Comparison of ENCODE assay signal across 13 mouse cellular contexts in genomic region chr2:152930276-152930675, GRCm38 (mm10). TPM values are rescaled to one million over a fixed set of nuclear protein-coding genes. Genes with fewer than 3 reads are reported as not detected.
A peak's percentile ranks its signal among the peaks of the same experiment; 100 is the strongest.
DNase-seq lines count a peak whose midpoint lies in the region; ATAC-seq and TF ChIP-seq lines count a peak whose summit lies in the region.
"Had no signal": no experiment of that assay in that cellular context is flagged by ENCODE, and none has a peak within 500 bp of the region (broad histone marks: within the 10 kb centered on the region; RNA-seq: fewer than 3 reads in every experiment).

No protein-coding gene starts in this region.

- no peaks in the 10 kb centered on the region for H3K27me3 ChIP-seq in kidney, embryonic 14.5 days (ENCODE audit: control insufficient read depth, insufficient read depth, low read length)
- no peaks in the 10 kb centered on the region for H3K27me3 ChIP-seq in heart, embryonic 16.5 days (ENCODE audit: control insufficient read depth, insufficient read depth, low read length)
- no peaks in the 10 kb centered on the region for H3K27me3 ChIP-seq in midbrain, embryonic 16.5 days (ENCODE audit: control insufficient read depth, insufficient read depth, low read depth, low read length)

- peak overlapping the region; percentile 65; the same call in 1 of the 2 replicates for H3K27ac ChIP-seq in kidney, embryonic 14.5 days (ENCODE audit: low read depth, low read length)
- H3K27ac ChIP-seq in brown adipose tissue, adult 24 weeks (replicated peaks; ENCODE audit: low read depth, low read length): peak overlapping the region; percentile 62
- H3K27ac ChIP-seq in heart, embryonic 16.5 days (ENCODE audit: low read length): peak overlapping the region; percentile 64
- H3K27ac ChIP-seq in layer of hippocampus, adult 2 months: no peak overlapping the region
- H3K27ac ChIP-seq in midbrain, embryonic 16.5 days (ENCODE audit: low read length): no peak overlapping the region
- H3K27ac ChIP-seq: embryonic facial prominence, embryonic 13.5 days had no signal

- no peak overlapping the region for H3K4me3 ChIP-seq in kidney, embryonic 14.5 days (ENCODE audit: low read length)
- H3K4me3 ChIP-seq in brown adipose tissue, adult 24 weeks (ENCODE audit: insufficient read depth, low read depth, low read length): peak overlapping the region; percentile 45
- H3K4me3 ChIP-seq in heart, embryonic 16.5 days (ENCODE audit: low read length): no peak overlapping the region
- H3K4me3 ChIP-seq in layer of hippocampus, adult 2 months: no peak overlapping the region
- H3K4me3 ChIP-seq in midbrain, embryonic 16.5 days (ENCODE audit: low read depth, low read length): no peak overlapping the region
- H3K4me3 ChIP-seq: embryonic facial prominence, embryonic 13.5 days had no signal

- no peak for ATAC-seq in kidney, embryonic 14.5 days (ENCODE audit: low FRiP score, low TSS enrichment)
- ATAC-seq in heart, embryonic 16.5 days (replicated peaks; ENCODE audit: extremely low read depth, insufficient read depth, low FRiP score): peak; percentile 38
- no peak for ATAC-seq in midbrain, embryonic 16.5 days

- H3K4me2 ChIP-seq in kidney, embryonic 14.5 days (replicated peaks; ENCODE audit: low read depth, low read length): no peak overlapping the region
- H3K4me2 ChIP-seq in heart, embryonic 16.5 days (ENCODE audit: low read depth, low read length): peak overlapping the region; percentile 26; the same call in 1 of the 2 replicates
- no peak overlapping the region for H3K4me2 ChIP-seq in midbrain, embryonic 16.5 days (ENCODE audit: low read length)
- H3K4me2 ChIP-seq: embryonic facial prominence, embryonic 13.5 days had no signal

- 0 out of 2 replicates have a peak overlapping the region, but pooled peaks have one; percentile 18 for H3K9ac ChIP-seq in kidney, embryonic 14.5 days (ENCODE audit: low read depth, low read length)
- H3K9ac ChIP-seq in heart, embryonic 16.5 days (ENCODE audit: low read length): no peak overlapping the region
- no peak overlapping the region for H3K9ac ChIP-seq in midbrain, embryonic 16.5 days (ENCODE audit: low read depth, low read length)
- H3K9ac ChIP-seq: embryonic facial prominence, embryonic 13.5 days had no signal

- 39% methylated on average over 2 of the region's 2 CpGs for WGBS in kidney, embryonic 14.5 days
- WGBS in heart, embryonic 16.5 days: 34% methylated on average over 2 of the region's 2 CpGs
- 27% methylated on average over 2 of the region's 2 CpGs for WGBS in midbrain, embryonic 16.5 days

- H3K36me3 ChIP-seq in kidney, embryonic 14.5 days (ENCODE audit: control insufficient read depth, insufficient read depth, low read length): no peaks in the 10 kb centered on the region
- no peaks in the 10 kb centered on the region for H3K36me3 ChIP-seq in heart, embryonic 16.5 days (ENCODE audit: control insufficient read depth, insufficient read depth)
- H3K36me3 ChIP-seq in midbrain, embryonic 16.5 days (ENCODE audit: control insufficient read depth, insufficient read depth, low read length): no peaks in the 10 kb centered on the region
- H3K36me3 ChIP-seq: embryonic facial prominence, embryonic 13.5 days had no signal

- peaks cover 51% of the 10 kb centered on the region for H3K4me1 ChIP-seq in kidney, embryonic 14.5 days (ENCODE audit: control insufficient read depth, insufficient read depth, low read length)
- H3K4me1 ChIP-seq in brown adipose tissue, adult 24 weeks (ENCODE audit: control insufficient read depth, insufficient read depth, insufficient read length, low read length): peaks cover 8% of the 10 kb centered on the region; the same call in 1 of the 2 replicates
- peaks cover 9% of the 10 kb centered on the region for H3K4me1 ChIP-seq in heart, embryonic 16.5 days (ENCODE audit: control insufficient read depth, insufficient read depth, low read length)
- H3K4me1 ChIP-seq in midbrain, embryonic 16.5 days (ENCODE audit: control insufficient read depth, insufficient read depth, low read length): no peaks in the 10 kb centered on the region

- no peak for TF ChIP-seq CTCF in layer of hippocampus, adult 2 months (conservative IDR thresholded peaks at IDR 0.05)

- no peak for DNase-seq in kidney, adult 18-20 months
- DNase-seq in kidney, postnatal 4 days: peak; percentile 67 to 75
- no peak for DNase-seq in layer of hippocampus, adult 2 months (ENCODE audit: low spot score in 2 of 2)
- no peak for DNase-seq in layer of hippocampus, postnatal 14 days (ENCODE audit: low spot score in 2 of 2)
- DNase-seq: adrenal gland, adult 2 months; cerebellum, adult 11-12 months had no signal

- H3K9me3 ChIP-seq in kidney, embryonic 14.5 days (ENCODE audit: control insufficient read depth, low read length): no peaks in the 10 kb centered on the region
- no peaks in the 10 kb centered on the region for H3K9me3 ChIP-seq in heart, embryonic 16.5 days (replicated peaks; ENCODE audit: control insufficient read depth, low read length)
- H3K9me3 ChIP-seq in midbrain, embryonic 16.5 days (replicated peaks; ENCODE audit: control insufficient read depth, low read length, poor library complexity, severe bottlenecking): no peaks in the 10 kb centered on the region
- H3K9me3 ChIP-seq: embryonic facial prominence, embryonic 13.5 days had no signal

RNA-seq across cellular contexts. Expression of gene Foxs1, which starts 2.7 kb away (rescaled TPM):
- 4.4 and 4.8 TPM in 2 replicates for polyA plus RNA-seq in kidney, embryonic 14.5 days (2014; fragmentation: Nextera tagmentation; extraction: Ambion mirVana)
- 1.1 and 2.6 TPM in 2 replicates for polyA plus RNA-seq in brown adipose tissue, adult 24 weeks (2012; ENCODE audit: insufficient read depth, insufficient read length, missing spikeins)
- 6.1 and 6.6 TPM in 2 replicates for polyA plus RNA-seq in heart, embryonic 16.5 days (2015; fragmentation: Nextera tagmentation; extraction: Ambion mirVana)
- total RNA-seq in layer of hippocampus, adult 2 months (2021): under 1 TPM; 0.37 to 0.84 TPM
- polyA plus RNA-seq in midbrain, embryonic 16.5 days (2015; fragmentation: Nextera tagmentation; extraction: Ambion mirVana): 4.0 and 4.3 TPM in 2 replicates
- 1 to 10 TPM; 1.3 to 1.7 TPM for total RNA-seq in layer of hippocampus, postnatal 14 days (2021)

RNA-seq across cellular contexts. Expression of gene Mylk2, which starts 19.1 kb away (rescaled TPM):
- 0.13 TPM in 1 of 2 replicates, not detected in the other for polyA plus RNA-seq in kidney, embryonic 14.5 days (2014; fragmentation: Nextera tagmentation; extraction: Ambion mirVana)
- polyA plus RNA-seq in brown adipose tissue, adult 24 weeks (2012; ENCODE audit: insufficient read depth, insufficient read length, missing spikeins): 4.3 and 6.2 TPM in 2 replicates
- 0.10 and 0.32 TPM in 2 replicates for polyA plus RNA-seq in heart, embryonic 16.5 days (2015; fragmentation: Nextera tagmentation; extraction: Ambion mirVana)
- not detected for total RNA-seq in layer of hippocampus, adult 2 months (2021)
- 0.14 TPM in 1 of 2 replicates, not detected in the other for polyA plus RNA-seq in midbrain, embryonic 16.5 days (2015; fragmentation: Nextera tagmentation; extraction: Ambion mirVana)
- under 1 TPM in 1 of 2 experiments, not detected in 1; 0.12 TPM for total RNA-seq in layer of hippocampus, postnatal 14 days (2021)
- total RNA-seq: adrenal gland, adult 2 months; left cerebral cortex, postnatal 25 days had no signal
- polyA plus RNA-seq: adrenal gland, adult 2 months; embryonic facial prominence, embryonic 13.5 days; stomach, embryonic 14.5 days had no signal

RNA-seq across cellular contexts. Expression of gene Dusp15, which starts 21.2 kb away (rescaled TPM):
- 2.3 and 2.5 TPM in 2 replicates for polyA plus RNA-seq in kidney, embryonic 14.5 days (2014; fragmentation: Nextera tagmentation; extraction: Ambion mirVana)
- not detected in 2 replicates for polyA plus RNA-seq in brown adipose tissue, adult 24 weeks (2012; ENCODE audit: insufficient read depth, insufficient read length, missing spikeins)
- polyA plus RNA-seq in heart, embryonic 16.5 days (2015; fragmentation: Nextera tagmentation; extraction: Ambion mirVana): 0.10 and 0.33 TPM in 2 replicates
- 10 to 100 TPM in 1 of 2 experiments, 1 to 10 TPM in 1; 9.3 to 11.9 TPM for total RNA-seq in layer of hippocampus, adult 2 months (2021)
- polyA plus RNA-seq in midbrain, embryonic 16.5 days (2015; fragmentation: Nextera tagmentation; extraction: Ambion mirVana): 10.6 and 13.7 TPM in 2 replicates
- total RNA-seq in layer of hippocampus, postnatal 14 days (2021): 10 to 100 TPM; 26.1 to 27.1 TPM

RNA-seq across cellular contexts. Expression of gene Ttll9, which starts 32.0 kb away (rescaled TPM):
- polyA plus RNA-seq in kidney, embryonic 14.5 days (2014; fragmentation: Nextera tagmentation; extraction: Ambion mirVana): 1.1 and 1.2 TPM in 2 replicates
- polyA plus RNA-seq in brown adipose tissue, adult 24 weeks (2012; ENCODE audit: insufficient read depth, insufficient read length, missing spikeins): not detected in 2 replicates
- 0.95 and 1.1 TPM in 2 replicates for polyA plus RNA-seq in heart, embryonic 16.5 days (2015; fragmentation: Nextera tagmentation; extraction: Ambion mirVana)
- 1 to 10 TPM in 1 of 2 experiments, under 1 TPM in 1; 0.79 to 1.5 TPM for total RNA-seq in layer of hippocampus, adult 2 months (2021)
- polyA plus RNA-seq in midbrain, embryonic 16.5 days (2015; fragmentation: Nextera tagmentation; extraction: Ambion mirVana): 6.8 and 9.2 TPM in 2 replicates
- total RNA-seq in layer of hippocampus, postnatal 14 days (2021): 1 to 10 TPM; 1.7 to 3.0 TPM

Comparison
In these comparisons a context has a peak if more than half of its experiments do, and no peak if none do; other contexts are left out.
1. DNase-seq: peak in kidney, postnatal 4 days (2 of 2); none in kidney, adult 18-20 months (single experiment), layer of hippocampus, adult 2 months (0 of 2) and layer of hippocampus, postnatal 14 days (0 of 2).
2. H3K27ac ChIP-seq: peak in kidney, embryonic 14.5 days (single experiment), brown adipose tissue, adult 24 weeks (single experiment) and heart, embryonic 16.5 days (single experiment); none in layer of hippocampus, adult 2 months (single experiment) and midbrain, embryonic 16.5 days (single experiment).